Mouse (Mus musculus) intestine, embryonic 15.5 days (tissue): ENCODE measurements around the gene Pcsk5. TPM values are rescaled to one million over a fixed set of nuclear protein-coding genes. Genes with fewer than 3 reads are reported as not detected.

Source experiments
- ATAC-seq: fragments of 200-750 bp; cut with Nextera tagmentation; 2 replicates; pipeline ENCODE4 v1.8.0; 2017; ENCODE audit warnings: moderate TSS enrichment, moderate library complexity
- H3K27ac ChIP-seq: fragments of 300-500 bp; sonication (generic); 2 replicates; pipeline ENCODE4 v1.5.1; 2015; ENCODE audit warnings: mild to moderate bottlenecking, inconsistent platforms
- H3K27me3 ChIP-seq: fragments of 300-500 bp; sonication (generic); replicated peaks from 2 replicates; pipeline ENCODE4 v1.6.1; 2015; ENCODE audit warnings: inconsistent platforms
- H3K36me3 ChIP-seq: fragments of 300-500 bp; sonication (generic); 2 replicates; pipeline ENCODE4 v1.6.1; 2015; ENCODE audit warnings: inconsistent platforms
- H3K4me1 ChIP-seq: fragments of 300-500 bp; sonication (generic); replicated peaks from 2 replicates; pipeline ENCODE4 v1.6.1; 2015; ENCODE audit warnings: inconsistent platforms
- H3K4me2 ChIP-seq: fragments of 300-500 bp; sonication (generic); replicated peaks from 2 replicates; pipeline ENCODE4 v1.6.1; 2015; ENCODE audit warnings: mild to moderate bottlenecking, inconsistent platforms
- H3K4me3 ChIP-seq: fragments of 300-500 bp; sonication (generic); replicated peaks from 2 replicates; pipeline ENCODE4 v1.5.1; 2015; ENCODE audit warnings: inconsistent platforms
- H3K9ac ChIP-seq: fragments of 300-500 bp; sonication (generic); 2 replicates; pipeline ENCODE4 v1.6.1; 2015; ENCODE audit warnings: inconsistent platforms
- H3K9me3 ChIP-seq: fragments of 300-500 bp; sonication (generic); 2 replicates; pipeline ENCODE4 v1.6.1; 2016; ENCODE audit warnings: inconsistent platforms
- WGBS: fragments of 180-500 bp; shearing (Covaris S2); methylation state at CpG from one replicate; pipeline ENCODE4 v1.1.7; 2015; 5-methylcytosine and 5-hydroxymethylcytosine counted together
- polyA plus RNA-seq: library from polyadenylated mRNA; unstranded; fragments of >200 nt; fragmentation: Nextera tagmentation; extraction: Ambion mirVana; gene quantifications from 2 replicates; pipeline ENCODE4 v1.2.1, GENCODE M21; 2015

The Pcsk5 gene
- polyA plus RNA-seq, 1 experiment from 2014 or later, result 29.8 TPM

DNA sequence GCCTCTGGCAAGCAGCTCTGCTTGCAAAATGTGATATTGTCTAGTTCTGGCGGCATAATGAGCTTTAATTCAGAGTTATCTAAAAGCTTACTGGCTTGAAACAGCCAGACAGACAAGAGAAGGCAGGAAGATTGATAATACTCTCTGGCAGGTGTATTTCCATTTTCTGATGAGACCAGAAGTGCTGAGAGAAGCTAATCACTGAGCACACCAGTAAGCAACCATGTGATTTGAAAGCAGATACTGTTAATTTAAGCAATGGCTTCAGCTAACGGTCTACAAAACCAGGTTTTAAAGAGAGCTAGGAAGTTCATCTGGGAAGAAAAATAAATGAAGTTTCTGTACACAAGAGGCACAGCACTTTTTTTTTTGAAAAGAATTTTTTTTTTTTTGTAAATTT, 237.1 kb downstream of the Pcsk5 start:
- Histone ChIP-seq H3K4me2 (no peak overlapping the region), H3K27ac (no peak overlapping the region), H3K9me3 (no peaks in the 10 kb centered on the region), H3K4me1 (no peaks in the 10 kb centered on the region), H3K36me3 (no peaks in the 10 kb centered on the region), H3K9ac (no peak overlapping the region), H3K27me3 (no peaks in the 10 kb centered on the region), H3K4me3 (no peak overlapping the region)
- WGBS, result 72% methylated on average over 2 of the region's 2 CpGs
- ATAC-seq, result no peak

DNA sequence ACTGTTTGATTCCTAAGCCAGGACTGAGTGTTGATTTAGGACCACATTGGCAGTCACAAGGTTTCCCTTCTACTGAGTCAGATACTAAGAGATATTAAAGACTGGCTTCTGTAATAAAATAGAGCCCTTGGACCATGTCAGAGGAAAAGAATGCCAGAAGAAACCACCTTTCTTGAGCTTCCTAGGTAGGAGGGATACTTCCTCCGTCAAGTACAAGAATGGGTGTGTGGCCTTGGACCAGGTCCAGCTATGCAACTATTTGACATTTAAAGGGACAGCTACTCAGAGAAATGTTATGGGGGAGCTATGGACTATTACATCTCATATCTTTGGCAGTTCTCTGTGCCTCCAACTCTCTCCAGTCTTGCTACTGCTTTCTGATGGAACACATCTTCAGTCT, 244.6 kb downstream of the Pcsk5 start:
- Histone ChIP-seq H3K9me3 (no peaks in the 10 kb centered on the region), H3K27me3 (no peaks in the 10 kb centered on the region), H3K9ac (no peak overlapping the region), H3K4me2 (no peak overlapping the region), H3K27ac (no peak overlapping the region), H3K4me3 (no peak overlapping the region), H3K36me3 (no peaks in the 10 kb centered on the region), H3K4me1 (peaks cover 7% of the 10 kb centered on the region)
- peak; percentile 58; the same call in 1 of the 2 replicates for ATAC-seq
- WGBS, result 11% methylated on average over 1 of the region's 1 CpGs

DNA sequence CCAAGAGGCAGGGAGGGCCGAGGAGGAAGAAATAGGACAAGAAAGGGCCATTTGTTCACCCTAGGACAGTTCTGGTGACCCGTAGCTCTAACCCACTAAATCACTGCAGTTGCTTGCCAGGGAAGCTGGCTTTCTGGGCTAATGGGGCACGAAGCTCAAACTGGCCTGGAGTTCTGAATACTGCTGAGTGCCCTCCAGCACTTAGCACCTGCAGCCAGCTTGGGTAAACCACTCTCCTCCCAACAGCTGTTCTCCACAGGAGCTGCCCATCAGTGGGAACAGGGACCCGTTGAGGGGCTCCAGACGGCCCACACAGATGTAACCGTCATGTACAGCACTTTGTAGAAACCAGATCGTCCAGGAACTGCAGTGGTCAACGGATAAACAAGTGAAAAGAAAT, 246.1 kb downstream of the Pcsk5 start:
- Histone ChIP-seq H3K9me3 (no peaks in the 10 kb centered on the region), H3K9ac (no peak overlapping the region), H3K4me1 (peaks cover 7% of the 10 kb centered on the region), H3K27me3 (no peaks in the 10 kb centered on the region), H3K4me3 (no peak overlapping the region), H3K4me2 (no peak overlapping the region), H3K36me3 (no peaks in the 10 kb centered on the region), H3K27ac (no peak overlapping the region)
- 36% methylated on average over 8 of the region's 8 CpGs for WGBS
- ATAC-seq, result no peak

DNA sequence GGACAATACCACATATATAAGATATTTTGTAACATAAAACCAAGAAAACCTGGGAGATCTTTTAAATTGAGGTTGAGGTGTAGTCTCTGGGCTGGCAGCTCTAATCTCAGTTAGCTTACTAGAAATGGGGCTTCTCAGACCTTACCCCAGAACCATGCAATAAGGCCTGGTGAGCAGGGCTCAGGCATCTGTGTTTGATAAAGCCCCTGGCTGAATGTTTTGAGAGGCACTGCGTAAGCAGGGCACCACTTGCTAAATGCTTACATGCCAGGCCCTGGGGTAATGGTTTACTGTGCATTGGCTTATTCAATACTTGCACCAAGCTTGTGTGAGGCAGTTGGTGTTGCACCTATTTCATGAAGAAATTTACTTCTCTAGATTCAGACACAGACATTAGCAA, 247.1 kb downstream of the Pcsk5 start:
- no peaks in the 10 kb centered on the region for H3K9me3 ChIP-seq
- ATAC-seq, result no peak
- H3K27ac ChIP-seq, result no peak overlapping the region
- 86% methylated on average over 1 of the region's 1 CpGs for WGBS
- no peaks in the 10 kb centered on the region for H3K27me3 ChIP-seq
- H3K4me1 ChIP-seq, result peaks cover 7% of the 10 kb centered on the region
- H3K4me3 ChIP-seq, result no peak overlapping the region
- peaks cover 3% of the 10 kb centered on the region for H3K36me3 ChIP-seq
- H3K4me2 ChIP-seq, result no peak overlapping the region
- no peak overlapping the region for H3K9ac ChIP-seq

DNA sequence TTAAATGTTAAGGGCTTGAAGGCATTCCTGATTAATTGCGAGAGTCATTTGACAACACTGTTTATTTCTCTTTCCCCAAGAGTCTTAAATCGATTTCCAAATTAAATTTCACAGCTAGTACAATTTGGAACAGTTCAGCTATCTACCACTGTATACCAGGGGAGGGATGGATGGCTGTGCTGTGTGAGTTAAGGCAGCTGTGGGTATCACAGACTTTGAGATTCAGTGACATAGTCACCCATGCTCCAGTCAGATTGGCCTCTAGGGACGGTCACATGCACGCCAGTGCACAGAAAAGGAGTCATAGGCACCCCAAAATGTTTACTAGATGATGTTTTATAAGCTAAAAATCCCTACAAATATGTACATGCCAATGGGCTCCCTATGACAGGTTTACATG, 260.0 kb downstream of the Pcsk5 start:
- H3K4me3 ChIP-seq, result no peak overlapping the region
- H3K27me3 ChIP-seq, result no peaks in the 10 kb centered on the region
- no peak overlapping the region for H3K9ac ChIP-seq
- H3K4me1 ChIP-seq, result no peaks in the 10 kb centered on the region
- WGBS, result 88% methylated on average over 4 of the region's 4 CpGs
- no peak overlapping the region for H3K27ac ChIP-seq
- H3K4me2 ChIP-seq, result no peak overlapping the region
- no peaks in the 10 kb centered on the region for H3K9me3 ChIP-seq
- ATAC-seq, result no peak
- H3K36me3 ChIP-seq, result no peaks in the 10 kb centered on the region; the same call in 1 of the 2 replicates

DNA sequence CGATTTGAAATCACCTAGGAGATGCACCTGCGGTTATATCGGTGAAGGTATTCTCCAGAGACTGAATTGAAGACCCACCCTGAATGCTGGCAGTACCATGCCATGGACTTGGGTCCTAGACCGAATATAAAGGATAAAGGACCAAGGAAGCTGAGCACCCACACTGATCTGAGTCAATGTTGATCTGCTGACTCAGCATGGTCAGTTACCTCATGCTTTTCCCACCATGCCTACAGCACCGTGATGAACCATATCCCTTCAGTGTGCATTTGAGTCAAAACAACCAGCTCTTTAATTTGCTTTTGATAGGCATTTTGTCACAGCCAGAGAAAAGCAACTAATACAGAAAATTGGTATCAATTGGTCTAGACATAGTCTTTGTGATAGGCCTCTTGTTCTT, 262.9 kb downstream of the Pcsk5 start:
- no peak overlapping the region for H3K4me2 ChIP-seq
- ATAC-seq, result no peak
- WGBS, result 96% methylated on average over 5 of the region's 5 CpGs
- no peaks in the 10 kb centered on the region for H3K27me3 ChIP-seq
- H3K9ac ChIP-seq, result no peak overlapping the region
- H3K36me3 ChIP-seq, result no peaks in the 10 kb centered on the region; the same call in 1 of the 2 replicates
- H3K4me1 ChIP-seq, result no peaks in the 10 kb centered on the region
- no peak overlapping the region for H3K4me3 ChIP-seq
- no peak overlapping the region for H3K27ac ChIP-seq
- H3K9me3 ChIP-seq, result no peaks in the 10 kb centered on the region

DNA sequence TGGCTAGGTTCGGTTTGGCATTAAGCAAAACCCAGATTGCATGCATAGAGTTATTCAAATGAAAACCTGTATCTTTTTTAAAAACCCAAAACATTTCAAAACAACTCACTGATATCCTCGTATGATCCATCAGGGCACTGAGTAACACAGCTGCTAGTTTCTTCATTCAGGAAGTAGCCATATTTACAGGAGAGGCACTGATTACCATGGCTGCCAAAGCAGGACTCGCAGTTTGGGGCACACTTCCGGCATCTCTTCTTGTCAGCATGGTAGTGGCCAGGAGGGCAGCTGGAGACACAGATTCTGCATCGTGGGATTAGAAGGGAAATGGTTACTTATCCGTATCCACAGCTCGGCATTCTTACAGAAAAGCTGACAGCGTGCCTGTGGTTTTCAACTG, 265.1 kb downstream of the Pcsk5 start:
- H3K4me1 ChIP-seq, result no peaks in the 10 kb centered on the region
- no peak overlapping the region for H3K4me2 ChIP-seq
- no peak for ATAC-seq
- no peak overlapping the region for H3K27ac ChIP-seq
- H3K36me3 ChIP-seq, result no peaks in the 10 kb centered on the region; the same call in 1 of the 2 replicates
- H3K9me3 ChIP-seq, result no peaks in the 10 kb centered on the region
- H3K9ac ChIP-seq, result no peak overlapping the region
- H3K27me3 ChIP-seq, result no peaks in the 10 kb centered on the region
- 93% methylated on average over 8 of the region's 8 CpGs for whole genome bisulfite sequencing
- H3K4me3 ChIP-seq, result no peak overlapping the region

DNA sequence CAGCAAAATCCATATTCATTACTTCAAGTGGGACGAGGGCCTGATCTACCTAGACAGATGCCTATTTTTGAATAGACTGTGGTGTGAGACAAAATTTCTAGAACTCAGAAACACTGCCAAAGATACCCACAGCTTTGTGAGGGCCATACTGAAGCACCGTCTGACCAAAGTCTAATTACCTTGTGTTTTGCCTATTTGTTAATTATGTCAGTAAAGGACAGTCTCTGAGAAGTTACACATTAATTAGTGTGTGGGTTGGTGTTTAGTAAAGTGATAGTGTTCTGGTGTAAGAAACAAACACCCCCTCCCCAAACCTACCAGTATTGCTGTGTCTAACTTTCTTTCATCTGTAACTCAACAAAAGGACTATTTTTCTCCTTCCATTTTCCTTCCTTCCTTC, 266.5 kb downstream of the Pcsk5 start:
- Histone ChIP-seq H3K9ac (no peak overlapping the region), H3K4me2 (no peak overlapping the region), H3K27ac (no peak overlapping the region), H3K36me3 (no peaks in the 10 kb centered on the region; the same call in 1 of the 2 replicates), H3K27me3 (no peaks in the 10 kb centered on the region), H3K4me3 (no peak overlapping the region), H3K4me1 (no peaks in the 10 kb centered on the region), H3K9me3 (no peaks in the 10 kb centered on the region)
- ATAC-seq, result no peak
- 76% methylated on average over 2 of the region's 2 CpGs for WGBS

DNA sequence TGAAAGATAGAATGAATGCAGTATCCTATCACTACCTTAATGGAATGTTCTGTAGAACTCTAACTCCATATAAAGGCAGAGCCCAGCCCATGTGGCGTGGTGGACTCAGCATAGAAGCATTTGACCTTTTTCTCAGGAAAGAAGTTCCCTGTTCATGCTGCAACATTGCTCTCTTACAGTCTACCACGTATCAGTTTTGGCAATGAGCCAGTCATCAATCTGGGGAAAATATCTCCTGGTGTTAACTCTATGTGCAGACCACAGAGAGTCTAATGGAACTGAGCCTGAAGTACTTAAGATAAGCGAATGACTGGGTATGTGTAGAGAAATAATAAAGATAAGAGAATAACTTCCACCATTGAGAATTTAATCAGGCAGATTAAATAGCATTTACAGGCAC, 270.2 kb downstream of the Pcsk5 start:
- H3K4me2 ChIP-seq, result no peak overlapping the region
- no peaks in the 10 kb centered on the region for H3K4me1 ChIP-seq
- no peaks in the 10 kb centered on the region for H3K27me3 ChIP-seq
- no peak overlapping the region for H3K9ac ChIP-seq
- no peak overlapping the region for H3K27ac ChIP-seq
- ATAC-seq, result peak; percentile 72
- H3K36me3 ChIP-seq, result no peaks in the 10 kb centered on the region
- H3K9me3 ChIP-seq, result no peaks in the 10 kb centered on the region
- WGBS, result 48% methylated on average over 3 of the region's 3 CpGs
- H3K4me3 ChIP-seq, result no peak overlapping the region

DNA sequence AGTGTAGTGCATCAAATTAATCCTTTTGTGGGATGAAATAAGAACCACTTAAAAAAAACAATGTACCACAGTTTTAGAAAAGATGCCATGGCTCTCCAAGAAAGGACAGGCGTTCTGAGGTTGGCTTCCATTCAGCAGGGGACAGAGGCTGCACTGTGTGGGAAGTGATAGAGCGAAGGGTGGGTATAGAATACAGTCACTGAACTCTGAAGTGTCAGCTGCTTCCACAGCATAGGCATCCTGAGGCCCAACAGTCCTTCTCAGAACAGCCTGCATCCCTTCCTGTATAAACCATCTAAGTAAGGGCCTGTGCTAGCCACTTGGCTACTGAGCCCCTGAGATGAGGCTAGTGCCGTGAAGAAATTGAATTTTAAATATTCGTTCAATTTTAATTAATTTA, 271.3 kb downstream of the Pcsk5 start:
- ATAC-seq, result no peak
- H3K4me3 ChIP-seq, result no peak overlapping the region
- no peak overlapping the region for H3K9ac ChIP-seq
- WGBS, result 91% methylated on average over 4 of the region's 4 CpGs
- H3K4me2 ChIP-seq, result no peak overlapping the region
- no peaks in the 10 kb centered on the region for H3K27me3 ChIP-seq
- no peaks in the 10 kb centered on the region for H3K4me1 ChIP-seq
- H3K27ac ChIP-seq, result no peak overlapping the region
- H3K36me3 ChIP-seq, result no peaks in the 10 kb centered on the region
- H3K9me3 ChIP-seq, result no peaks in the 10 kb centered on the region

DNA sequence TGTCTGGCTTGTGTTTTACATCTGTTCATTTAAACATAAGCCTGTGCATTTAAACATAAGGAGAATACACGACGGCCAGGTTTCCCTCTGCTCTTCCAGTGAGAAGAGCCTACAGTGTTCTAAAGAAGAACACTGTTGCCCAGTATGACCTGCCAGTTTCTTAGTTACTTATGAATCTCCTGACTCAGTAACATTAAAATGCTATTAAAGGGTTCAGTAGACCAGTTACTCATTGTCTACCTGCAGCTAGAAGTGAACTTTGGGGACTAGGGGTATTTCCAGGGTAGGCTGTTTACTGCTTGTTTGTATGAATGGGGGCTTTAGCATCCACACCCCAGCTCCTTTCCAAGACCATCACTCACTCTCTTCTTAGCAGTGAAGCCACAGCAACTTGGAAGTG, 278.7 kb downstream of the Pcsk5 start:
- Histone ChIP-seq H3K4me3 (no peak overlapping the region), H3K9ac (no peak overlapping the region), H3K27me3 (no peaks in the 10 kb centered on the region), H3K4me2 (no peak overlapping the region), H3K36me3 (no peaks in the 10 kb centered on the region), H3K27ac (no peak overlapping the region), H3K9me3 (no peaks in the 10 kb centered on the region), H3K4me1 (no peaks in the 10 kb centered on the region)
- WGBS, result 79% methylated on average over 2 of the region's 2 CpGs
- no peak for ATAC-seq

DNA sequence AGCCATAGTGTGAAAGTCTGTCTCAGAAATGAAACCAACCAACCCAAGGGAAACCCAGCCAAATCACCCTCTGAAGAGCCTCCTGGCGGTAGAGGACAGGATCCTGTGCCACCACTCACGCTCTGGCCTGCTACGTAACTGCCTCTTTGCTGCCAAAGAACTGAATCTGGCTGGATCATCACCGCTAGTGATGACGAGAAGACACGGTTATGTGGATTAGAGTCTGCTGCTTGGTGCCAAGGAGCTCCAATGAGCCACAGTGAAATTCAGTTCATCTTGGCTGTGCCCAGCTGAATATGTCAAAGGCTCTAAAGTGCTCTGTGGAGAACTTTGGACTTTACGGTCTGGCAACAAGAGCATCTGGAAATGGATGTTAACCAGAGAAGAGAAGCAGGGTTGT, 282.3 kb downstream of the Pcsk5 start:
- H3K4me2 ChIP-seq, result no peak overlapping the region
- no peaks in the 10 kb centered on the region for H3K9me3 ChIP-seq
- no peak overlapping the region for H3K4me3 ChIP-seq
- ATAC-seq, result no peak
- H3K9ac ChIP-seq, result no peak overlapping the region
- no peaks in the 10 kb centered on the region for H3K27me3 ChIP-seq
- H3K4me1 ChIP-seq, result no peaks in the 10 kb centered on the region
- H3K27ac ChIP-seq, result no peak overlapping the region
- 98% methylated on average over 7 of the region's 7 CpGs for WGBS
- H3K36me3 ChIP-seq, result no peaks in the 10 kb centered on the region

DNA sequence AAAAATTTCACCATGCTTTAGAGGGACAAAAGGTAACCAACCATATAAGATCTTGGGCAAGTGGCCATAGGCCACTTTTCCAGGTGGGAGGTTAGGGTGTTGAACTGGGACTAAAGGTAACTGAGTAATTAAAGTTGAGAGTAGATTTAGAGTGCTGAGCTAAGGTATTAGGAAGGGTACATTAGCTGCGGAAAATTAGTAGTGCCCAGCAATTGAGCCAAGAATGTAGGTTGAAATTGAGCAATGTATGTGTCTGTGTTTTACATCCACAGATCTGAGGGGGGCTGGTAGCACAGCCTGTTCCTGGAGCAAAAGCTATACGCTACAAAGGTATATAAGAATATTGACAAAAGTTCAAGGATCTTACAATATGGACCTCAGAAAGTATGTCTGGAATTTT, 282.9 kb downstream of the Pcsk5 start:
- WGBS, result 93% methylated on average over 2 of the region's 2 CpGs
- H3K36me3 ChIP-seq, result no peaks in the 10 kb centered on the region
- H3K9me3 ChIP-seq, result no peaks in the 10 kb centered on the region
- no peak overlapping the region for H3K27ac ChIP-seq
- ATAC-seq, result no peak
- no peaks in the 10 kb centered on the region for H3K4me1 ChIP-seq
- no peak overlapping the region for H3K4me2 ChIP-seq
- H3K9ac ChIP-seq, result no peak overlapping the region
- H3K27me3 ChIP-seq, result no peaks in the 10 kb centered on the region
- no peak overlapping the region for H3K4me3 ChIP-seq
